Mouse (Mus musculus) heart, embryonic 13.5 days (tissue): ENCODE data around the gene Dnah2. TPM values are rescaled to one million over a fixed set of nuclear protein-coding genes. Genes with fewer than 3 reads are reported as not detected.

Experiments
- ATAC-seq: fragments of 200-750 bp; cut with Nextera tagmentation; 2 replicates; pipeline ENCODE4 v1.8.0; 2017; ENCODE audit warnings: moderate TSS enrichment; ENCODE audit not compliant: insufficient number of reproducible peaks, low FRiP score, low TSS enrichment; ENCODE audit errors: extremely low read depth
- H3K27ac ChIP-seq: fragments of 300-500 bp; sonication (generic); replicated peaks from 2 replicates; pipeline ENCODE4 v1.5.1; 2015; ENCODE audit warnings: moderate library complexity, mild to moderate bottlenecking, inconsistent platforms
- H3K27me3 ChIP-seq: fragments of 300-500 bp; sonication (generic); replicated peaks from 2 replicates; pipeline ENCODE4 v1.6.1; 2015; ENCODE audit warnings: mild to moderate bottlenecking, inconsistent platforms
- H3K36me3 ChIP-seq: fragments of 300-500 bp; sonication (generic); 2 replicates; pipeline ENCODE4 v1.6.1; 2015; ENCODE audit warnings: mild to moderate bottlenecking, inconsistent platforms
- H3K4me1 ChIP-seq: fragments of 300-500 bp; sonication (generic); 2 replicates; pipeline ENCODE4 v1.6.1; 2015; ENCODE audit warnings: inconsistent platforms
- H3K4me2 ChIP-seq: fragments of 300-500 bp; sonication (generic); 2 replicates; pipeline ENCODE4 v1.6.1; 2015; ENCODE audit warnings: inconsistent platforms, mild to moderate bottlenecking, moderate library complexity
- H3K4me3 ChIP-seq: fragments of 300-500 bp; sonication (generic); 2 replicates; pipeline ENCODE4 v1.5.1; 2015; ENCODE audit warnings: moderate library complexity, mild to moderate bottlenecking, inconsistent platforms
- H3K9ac ChIP-seq: fragments of 300-500 bp; sonication (generic); 2 replicates; pipeline ENCODE4 v1.6.1; 2015; ENCODE audit warnings: inconsistent platforms, mild to moderate bottlenecking, moderate library complexity
- H3K9me3 ChIP-seq: fragments of 300-500 bp; sonication (generic); 2 replicates; pipeline ENCODE4 v1.6.1; 2016; ENCODE audit warnings: inconsistent platforms
- WGBS: fragments of 180-500 bp; shearing (Covaris S2); methylation state at CpG from one replicate; pipeline ENCODE4 v1.1.7; 2015; ENCODE audit warnings: mixed read lengths; 5-methylcytosine and 5-hydroxymethylcytosine counted together
- polyA plus RNA-seq: library from polyadenylated mRNA; unstranded; fragments of >200 nt; fragmentation: Nextera tagmentation; extraction: Ambion mirVana; gene quantifications from 2 replicates; pipeline ENCODE4 v1.2.1, GENCODE M21; 2015

Dnah2 gene
- polyA plus RNA-seq, 1 experiment from 2014 or later: 0.07 TPM

DNA sequence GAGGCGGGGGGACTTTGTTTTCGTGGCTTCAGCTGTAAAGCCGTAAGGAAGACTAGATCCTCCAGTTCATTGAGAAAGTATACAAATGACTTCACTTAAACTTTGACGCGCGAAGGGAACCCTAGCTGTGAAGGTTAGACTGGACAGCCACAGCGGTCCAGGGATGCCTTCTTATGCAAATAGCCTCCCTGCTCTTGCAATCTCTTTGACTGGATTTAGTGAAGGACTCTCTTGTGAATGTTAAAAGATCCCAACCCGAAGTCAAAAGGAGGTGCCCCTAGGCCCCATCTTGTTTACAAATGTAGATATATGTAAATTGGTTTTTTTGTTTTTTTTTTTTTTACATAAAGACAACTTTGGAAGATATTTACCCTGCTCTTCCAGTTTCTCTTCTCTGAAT, 32.9 kb upstream of the Dnah2 start:
- Histone ChIP-seq H3K9me3 (no peaks in the 10 kb centered on the region), H3K27me3 (no peaks in the 10 kb centered on the region), H3K4me3 (peak overlapping the region; percentile 85), H3K36me3 (peaks cover 35% of the 10 kb centered on the region), H3K27ac (peak overlapping the region; percentile 96), H3K4me2 (peak overlapping the region; percentile 80), H3K9ac (peak overlapping the region; percentile 93), H3K4me1 (peaks cover 48% of the 10 kb centered on the region)
- 1% methylated on average over 8 of the region's 8 CpGs for WGBS
- ATAC-seq: no peak

- Histone ChIP-seq H3K9me3 (no peaks in the 10 kb centered on the region), H3K27ac (peak overlapping the region; percentile 96), H3K4me3 (peak overlapping the region; percentile 85), H3K4me2 (peak overlapping the region; percentile 80), H3K9ac (peak overlapping the region; percentile 93), H3K36me3 (peaks cover 34% of the 10 kb centered on the region), H3K27me3 (no peaks in the 10 kb centered on the region), H3K4me1 (peaks cover 50% of the 10 kb centered on the region)
- WGBS: under 1% methylated on average over 36 of the region's 36 CpGs
- ATAC-seq: peak; percentile 62
Measured at GRCm38 (mm10) chr11:69581147-69581688, 32.3 kb upstream of the Dnah2 start.

- under 1% methylated on average over 25 of the region's 25 CpGs for WGBS
Measured at GRCm38 (mm10) chr11:69580572-69581146, 31.7 kb upstream of the Dnah2 start.

GRCm38 (mm10) chr11:69580091-69580514, 31.2 kb upstream of the Dnah2 start, which contains the start of the genes Wrap53 and Trp53:
Gene Wrap53 (minus strand): TSS chr11:69580255.
Gene Trp53 (plus strand): TSS chr11:69580359.
- Histone ChIP-seq H3K36me3 (peaks cover 39% of the 10 kb centered on the region), H3K9me3 (no peaks in the 10 kb centered on the region), H3K27me3 (no peaks in the 10 kb centered on the region), H3K27ac (peak within 1 kb of the TSS; percentile 96), H3K4me1 (peaks cover 39% of the 10 kb centered on the region), H3K4me3 (peak within 1 kb of the TSS; percentile 85), H3K4me2 (peak within 1 kb of the TSS; percentile 80), H3K9ac (peak within 1 kb of the TSS; percentile 93)
- ATAC-seq: peak; percentile 25; the same call in 1 of the 2 replicates
- WGBS: under 1% methylated on average over 13 of the region's 13 CpGs

More at GRCm38 (mm10) chr11:69580572-69581146, 31.7 kb upstream of the Dnah2 start:
- H3K4me2 ChIP-seq: peak overlapping the region; percentile 80
- peak overlapping the region; percentile 93 for H3K9ac ChIP-seq
- H3K27ac ChIP-seq: peak overlapping the region; percentile 96
- H3K4me1 ChIP-seq: peaks cover 44% of the 10 kb centered on the region
- ATAC-seq: no peak
- no peaks in the 10 kb centered on the region for H3K9me3 ChIP-seq
- H3K4me3 ChIP-seq: peak overlapping the region; percentile 85
- H3K27me3 ChIP-seq: no peaks in the 10 kb centered on the region
- H3K36me3 ChIP-seq: peaks cover 38% of the 10 kb centered on the region

DNA sequence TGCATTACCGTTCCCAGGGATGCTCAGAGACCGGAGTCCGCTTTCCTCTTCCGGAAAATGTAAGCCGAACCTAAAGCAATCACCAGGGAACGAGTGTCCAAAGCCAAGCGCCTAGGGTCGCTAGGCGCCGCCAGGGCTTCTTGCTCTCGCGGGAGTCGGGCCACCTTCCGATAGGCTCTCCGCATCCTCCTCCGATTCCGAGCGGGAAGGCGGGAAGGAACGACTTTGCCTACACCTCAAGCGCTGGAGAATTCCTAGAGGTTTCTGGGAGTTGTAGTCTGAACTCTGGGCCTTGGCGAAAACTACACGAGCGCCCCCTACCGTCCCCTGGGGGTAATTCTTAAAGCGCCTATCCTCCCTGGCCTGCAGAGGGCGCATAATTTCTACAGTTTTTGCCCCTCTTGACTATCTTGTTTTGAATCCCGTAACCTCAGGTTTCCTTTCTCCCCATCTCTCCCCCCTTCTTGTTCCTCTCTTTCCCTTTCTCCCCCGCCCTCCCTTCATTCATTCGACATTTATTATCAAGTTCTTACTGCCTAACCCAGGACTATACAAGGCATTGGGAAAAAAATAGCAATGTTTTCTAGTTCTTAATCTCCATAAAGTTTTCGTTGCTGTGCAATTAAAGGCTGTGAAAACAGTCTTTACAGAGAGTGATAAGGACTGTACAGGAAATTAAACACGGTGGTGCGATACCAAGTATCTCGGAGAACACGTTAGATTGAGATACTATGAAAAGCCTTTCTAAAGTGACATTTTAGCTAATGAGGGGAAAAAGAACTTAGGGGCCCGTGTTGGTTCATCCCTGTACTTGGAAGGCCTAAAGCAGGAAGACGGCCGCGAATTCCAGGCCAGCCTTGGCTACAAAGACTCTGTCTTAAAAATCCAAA, 30.5 kb upstream of the Dnah2 start:
- ATAC-seq: peak; percentile 84
- WGBS: under 1% methylated on average over 39 of the region's 39 CpGs
- peak overlapping the region; percentile 93 for H3K9ac ChIP-seq
- peak overlapping the region; percentile 96 for H3K27ac ChIP-seq
- peak overlapping the region; percentile 85 for H3K4me3 ChIP-seq
- peaks cover 36% of the 10 kb centered on the region for H3K4me1 ChIP-seq
- H3K36me3 ChIP-seq: peaks cover 36% of the 10 kb centered on the region
- no peaks in the 10 kb centered on the region for H3K27me3 ChIP-seq
- peak overlapping the region; percentile 80 for H3K4me2 ChIP-seq
- H3K9me3 ChIP-seq: no peaks in the 10 kb centered on the region

GRCm38 (mm10) chr11:69578301-69578700, 29.4 kb upstream of the Dnah2 start:
- peaks cover 35% of the 10 kb centered on the region for H3K36me3 ChIP-seq
- WGBS: 10% methylated on average over 15 of the region's 15 CpGs
- ATAC-seq: no peak
- H3K9ac ChIP-seq: peak overlapping the region; percentile 92
- peak overlapping the region; percentile 70; the same call in 1 of the 2 replicates for H3K27ac ChIP-seq
- peak overlapping the region; percentile 80 for H3K4me2 ChIP-seq
- peak overlapping the region; percentile 85 for H3K4me3 ChIP-seq
- H3K27me3 ChIP-seq: no peaks in the 10 kb centered on the region
- no peaks in the 10 kb centered on the region for H3K9me3 ChIP-seq
- peaks cover 36% of the 10 kb centered on the region for H3K4me1 ChIP-seq

GRCm38 (mm10) chr11:69576307-69576706, 27.4 kb upstream of the Dnah2 start:
- H3K9ac ChIP-seq: peak overlapping the region; percentile 8; the same call in 1 of the 2 replicates
- H3K4me1 ChIP-seq: peaks cover 22% of the 10 kb centered on the region
- no peaks in the 10 kb centered on the region for H3K27me3 ChIP-seq
- H3K9me3 ChIP-seq: no peaks in the 10 kb centered on the region
- H3K36me3 ChIP-seq: peaks cover 48% of the 10 kb centered on the region
- ATAC-seq: no peak
- WGBS: 52% methylated on average over 5 of the region's 5 CpGs
- no peak overlapping the region for H3K27ac ChIP-seq
- no peak overlapping the region for H3K4me3 ChIP-seq
- H3K4me2 ChIP-seq: no peak overlapping the region

- H3K27ac ChIP-seq: no peak overlapping the region
- peaks cover 59% of the 10 kb centered on the region for H3K36me3 ChIP-seq
- no peak overlapping the region for H3K4me2 ChIP-seq
- no peaks in the 10 kb centered on the region for H3K27me3 ChIP-seq
- no peaks in the 10 kb centered on the region for H3K9me3 ChIP-seq
- no peak overlapping the region for H3K4me3 ChIP-seq
- no peak overlapping the region for H3K9ac ChIP-seq
- no peak for ATAC-seq
- peaks cover 22% of the 10 kb centered on the region for H3K4me1 ChIP-seq
- WGBS: 57% methylated on average over 3 of the region's 3 CpGs
Measured at GRCm38 (mm10) chr11:69575220-69575619, 26.3 kb upstream of the Dnah2 start.

- Histone ChIP-seq H3K4me1 (peaks cover 38% of the 10 kb centered on the region), H3K9ac (no peak overlapping the region), H3K4me3 (no peak overlapping the region), H3K27ac (no peak overlapping the region), H3K36me3 (peaks cover 73% of the 10 kb centered on the region), H3K4me2 (no peak overlapping the region), H3K9me3 (no peaks in the 10 kb centered on the region), H3K27me3 (peaks cover 16% of the 10 kb centered on the region; the same call in 1 of the 2 replicates)
- ATAC-seq: no peak
- WGBS: 69% methylated on average over 8 of the region's 8 CpGs
Measured at GRCm38 (mm10) chr11:69565131-69565530, 16.2 kb upstream of the Dnah2 start.

- ATAC-seq: no peak
- Histone ChIP-seq H3K36me3 (peaks cover 66% of the 10 kb centered on the region), H3K4me3 (no peak overlapping the region), H3K27ac (no peak overlapping the region), H3K27me3 (peaks cover 16% of the 10 kb centered on the region; the same call in 1 of the 2 replicates), H3K9ac (no peak overlapping the region), H3K9me3 (no peaks in the 10 kb centered on the region), H3K4me2 (no peak overlapping the region), H3K4me1 (peaks cover 44% of the 10 kb centered on the region)
- 66% methylated on average over 3 of the region's 3 CpGs for WGBS
Measured at GRCm38 (mm10) chr11:69564391-69564790, 15.5 kb upstream of the Dnah2 start.

- Histone ChIP-seq H3K36me3 (peaks cover 62% of the 10 kb centered on the region), H3K27me3 (peaks cover 16% of the 10 kb centered on the region; the same call in 1 of the 2 replicates), H3K27ac (no peak overlapping the region), H3K4me2 (no peak overlapping the region), H3K9me3 (no peaks in the 10 kb centered on the region), H3K9ac (peak overlapping the region; percentile 47; the same call in 1 of the 2 replicates), H3K4me3 (no peak overlapping the region), H3K4me1 (peaks cover 54% of the 10 kb centered on the region)
- ATAC-seq: no peak
- 46% methylated on average over 13 of the region's 13 CpGs for WGBS
Measured at GRCm38 (mm10) chr11:69563373-69563772, 14.5 kb upstream of the Dnah2 start.
